Mouse (Mus musculus): ENCODE data around the gene Sf3a3.
"Not testable (repeated sequence)": the region's sequence is repeated elsewhere in the genome, so short reads cannot be mapped to it uniquely, and the experiment has no call there.

Gene Sf3a3

GRCm38 (mm10) chr4:124699791-124700190, 14.8 kb upstream of the Sf3a3 start:
- no peak for DNase-seq (ENCODE audit: low read depth, low spot score)

- peak; percentile 89 for DNase-seq (ENCODE audit: low read depth, low spot score)
These were observed 14.2 kb upstream of the Sf3a3 start, which contains the start of gene Fhl3 for GRCm38 (mm10) chr4:124700248-124700971. Gene Fhl3, plus strand, starts transcription at chr4:124700701.

- peak; percentile 59 for DNase-seq (ENCODE audit: low read depth, low spot score)
These were observed 13.3 kb upstream of the Sf3a3 start for GRCm38 (mm10) chr4:124701052-124701845.

GRCm38 (mm10) chr4:124701916-124702315, 12.7 kb upstream of the Sf3a3 start:
- no peak for DNase-seq (ENCODE audit: low read depth, low spot score)

- DNase-seq (ENCODE audit: low read depth, low spot score): no peak
These were observed 11.2 kb upstream of the Sf3a3 start for GRCm38 (mm10) chr4:124703406-124703805.

GRCm38 (mm10) chr4:124703881-124704796, 10.4 kb upstream of the Sf3a3 start:
- DNase-seq (ENCODE audit: low read depth, low spot score): peak; percentile 41

- no peak for DNase-seq (ENCODE audit: low read depth, low spot score)
These were observed 9.6 kb upstream of the Sf3a3 start for GRCm38 (mm10) chr4:124704797-124705474.

GRCm38 (mm10) chr4:124705661-124706269, 8.8 kb upstream of the Sf3a3 start:
- DNase-seq (ENCODE audit: low read depth, low spot score): peak; percentile 35

- DNase-seq (ENCODE audit: low read depth, low spot score): peak; percentile 28
These were observed 7.0 kb upstream of the Sf3a3 start for GRCm38 (mm10) chr4:124707381-124708199.

- not testable (repeated sequence) for DNase-seq (ENCODE audit: low read depth, low spot score)
These were observed 6.4 kb upstream of the Sf3a3 start for GRCm38 (mm10) chr4:124708200-124708517.

- DNase-seq (ENCODE audit: low read depth, low spot score): peak; percentile 98
These were observed 5.8 kb upstream of the Sf3a3 start for GRCm38 (mm10) chr4:124708518-124709477.

- DNase-seq (ENCODE audit: low read depth, low spot score): peak; percentile 82
These were observed 4.6 kb upstream of the Sf3a3 start for GRCm38 (mm10) chr4:124709961-124710446.

- DNase-seq (ENCODE audit: low read depth, low spot score): peak; percentile 79
These were observed 3.7 kb upstream of the Sf3a3 start for GRCm38 (mm10) chr4:124710776-124711291.

GRCm38 (mm10) chr4:124712618-124713017, 2.0 kb upstream of the Sf3a3 start:
- DNase-seq (ENCODE audit: low read depth, low spot score): no peak

- DNase-seq (ENCODE audit: low read depth, low spot score): not testable (repeated sequence)
These were observed 726 bp upstream of the Sf3a3 start for GRCm38 (mm10) chr4:124713850-124714249.

GRCm38 (mm10) chr4:124719101-124719500, 4.5 kb downstream of the Sf3a3 start:
- DNase-seq (ENCODE audit: low read depth, low spot score): no peak

GRCm38 (mm10) chr4:124726121-124726520, 11.5 kb downstream of the Sf3a3 start:
- no peak for DNase-seq (ENCODE audit: low read depth, low spot score)

GRCm38 (mm10) chr4:124736952-124737351, 22.4 kb downstream of the Sf3a3 start:
- DNase-seq (ENCODE audit: low read depth, low spot score): no peak
